Mouse (Mus musculus): ENCODE results near the gene Tyrp1.

The Tyrp1 gene

GRCm38 (mm10) chr4:80895278-80895894, 61.5 kb downstream of the Tyrp1 start:
- no peak for DNase-seq (ENCODE audit: low read depth in 2 of 2, low spot score in 2 of 2)

Data from CD8-positive naive resting alpha-beta T cell, adult 2 months (primary cell).